Mouse (Mus musculus) embryonic facial prominence, embryonic 14.5 days (tissue): ENCODE measurements around the gene Snx12. TPM values are rescaled to one million over a fixed set of nuclear protein-coding genes. Genes with fewer than 3 reads are reported as not detected.
A peak's percentile ranks its signal among the peaks of the same experiment; 100 is the strongest.
"Not testable (repeated sequence)": the region's sequence is repeated elsewhere in the genome, so short reads cannot be mapped to it uniquely, and the experiment has no call there.

Experiments
- ATAC-seq: fragments of 200-750 bp; cut with Nextera tagmentation; 2 replicates; pipeline ENCODE4 v1.8.0; 2017; ENCODE audit warnings: low read depth, moderate number of reproducible peaks, moderate TSS enrichment
- DNase-seq: peaks from one replicate; pipeline ENCODE4 v3.0.0-alpha.2; 2015; ENCODE audit warnings: low spot score
- H3K27ac ChIP-seq: fragments of 300-500 bp; sonication (generic); replicated peaks from 2 replicates; pipeline ENCODE4 v1.5.1; 2014; ENCODE audit warnings: low read depth, mild to moderate bottlenecking, low read length, moderate library complexity
- H3K27me3 ChIP-seq: fragments of 300-500 bp; sonication (generic); replicated peaks from 2 replicates; pipeline ENCODE4 v1.6.1; 2014; ENCODE audit warnings: low read length; ENCODE audit not compliant: control insufficient read depth, insufficient read depth
- H3K36me3 ChIP-seq: fragments of 300-500 bp; sonication (generic); 2 replicates; pipeline ENCODE4 v1.6.1; 2014; ENCODE audit warnings: low read length, mixed read lengths; ENCODE audit not compliant: control insufficient read depth, insufficient read depth
- H3K4me1 ChIP-seq: fragments of 300-500 bp; sonication (generic); 2 replicates; pipeline ENCODE4 v1.6.1; 2014; ENCODE audit warnings: antibody characterized with exemption, low read length; ENCODE audit not compliant: control insufficient read depth, insufficient read depth
- H3K4me2 ChIP-seq: fragments of 300-500 bp; sonication (generic); 2 replicates; pipeline ENCODE4 v1.6.1; 2014; ENCODE audit warnings: low read depth, mild to moderate bottlenecking, low read length, moderate library complexity, mixed read lengths
- H3K4me3 ChIP-seq: fragments of 300-500 bp; sonication (generic); 2 replicates; pipeline ENCODE4 v1.5.1; 2014; ENCODE audit warnings: low read depth, mild to moderate bottlenecking, low read length
- H3K9ac ChIP-seq: fragments of 300-500 bp; sonication (generic); 2 replicates; pipeline ENCODE4 v1.6.1; 2014; ENCODE audit warnings: low read depth, mild to moderate bottlenecking, low read length, moderate library complexity, mixed read lengths
- H3K9me3 ChIP-seq: fragments of 300-500 bp; sonication (generic); 2 replicates; pipeline ENCODE4 v1.6.1; 2016; ENCODE audit warnings: low read length; ENCODE audit not compliant: control insufficient read depth
- WGBS: fragments of 180-500 bp; shearing (Covaris S2); extraction: QIAGEN DNeasy Blood & Tissue Kit; methylation state at CpG from one replicate; pipeline ENCODE4 v1.1.7; 2014; 5-methylcytosine and 5-hydroxymethylcytosine counted together
- polyA plus RNA-seq: library from polyadenylated mRNA; unstranded; fragments of >200 nt; fragmentation: Nextera tagmentation; extraction: Ambion mirVana; gene quantifications from 2 replicates; pipeline ENCODE4 v1.2.1, GENCODE M21; 2014

The Snx12 gene
- polyA plus RNA-seq, 1 experiment from 2014 or later, result 42.1 TPM

- no peaks in the 10 kb centered on the region for H3K4me1 ChIP-seq
- no peak overlapping the region for H3K27ac ChIP-seq
- no peaks in the 10 kb centered on the region for H3K9me3 ChIP-seq
- 43% methylated on average over 2 of the region's 2 CpGs for WGBS
- DNase-seq (peak; percentile 65), ATAC-seq (no peak)
- H3K4me3 ChIP-seq, result no peak overlapping the region
- H3K27me3 ChIP-seq, result no peaks in the 10 kb centered on the region
- H3K9ac ChIP-seq, result no peak overlapping the region
- no peak overlapping the region for H3K4me2 ChIP-seq
- no peaks in the 10 kb centered on the region for H3K36me3 ChIP-seq
Measured at GRCm38 (mm10) chrX:101126977-101127376, 95.4 kb downstream of the Snx12 start.

- Histone ChIP-seq H3K4me1 (no peaks in the 10 kb centered on the region), H3K27ac (no peak overlapping the region), H3K9me3 (no peaks in the 10 kb centered on the region), H3K36me3 (no peaks in the 10 kb centered on the region), H3K27me3 (no peaks in the 10 kb centered on the region), H3K4me2 (no peak overlapping the region), H3K9ac (no peak overlapping the region), H3K4me3 (no peak overlapping the region)
- DNase-seq, result no peak
- WGBS, result 71% methylated on average over 6 of the region's 7 CpGs
- ATAC-seq, result no peak
Measured at GRCm38 (mm10) chrX:101126474-101126955, 95.8 kb downstream of the Snx12 start.

GRCm38 (mm10) chrX:101120546-101120945 lies 101.8 kb downstream of the Snx12 start:
- DNase-seq (no peak), ATAC-seq (no peak)
- Histone ChIP-seq H3K9me3 (no peaks in the 10 kb centered on the region), H3K4me1 (no peaks in the 10 kb centered on the region), H3K4me2 (no peak overlapping the region), H3K9ac (no peak overlapping the region), H3K27me3 (no peaks in the 10 kb centered on the region), H3K36me3 (no peaks in the 10 kb centered on the region), H3K4me3 (no peak overlapping the region), H3K27ac (no peak overlapping the region)
- 43% methylated on average over 1 of the region's 1 CpGs for WGBS

- WGBS, result 36% methylated on average over 11 of the region's 11 CpGs
- Histone ChIP-seq H3K36me3 (no peaks in the 10 kb centered on the region), H3K9ac (no peak within 1 kb of the TSS), H3K4me3 (peak within 1 kb of the TSS; percentile 28), H3K27ac (no peak within 1 kb of the TSS), H3K4me1 (no peaks in the 10 kb centered on the region), H3K27me3 (peaks cover 21% of the 10 kb centered on the region; the same call in 1 of the 2 replicates), H3K4me2 (peak within 1 kb of the TSS; percentile 52), H3K9me3 (no peaks in the 10 kb centered on the region)
- ATAC-seq (no peak), DNase-seq (no peak)
Measured at GRCm38 (mm10) chrX:101085920-101086319, 136.4 kb downstream of the Snx12 start, which contains the start of gene Slc7a3. Gene Slc7a3 (minus strand): TSS chrX:101086020.

- WGBS, result 18% methylated on average over 4 of the region's 9 CpGs
- not testable (repeated sequence) for DNase-seq, ATAC-seq
Measured at GRCm38 (mm10) chrX:101085211-101085610, 137.2 kb downstream of the Snx12 start.

GRCm38 (mm10) chrX:101084192-101084591 lies 138.2 kb downstream of the Snx12 start:
- WGBS, result 55% methylated on average over 2 of the region's 2 CpGs
- DNase-seq (no peak), ATAC-seq (no peak)
- Histone ChIP-seq H3K27me3 (peaks cover 21% of the 10 kb centered on the region; the same call in 1 of the 2 replicates), H3K4me3 (no peak overlapping the region), H3K36me3 (no peaks in the 10 kb centered on the region), H3K4me1 (no peaks in the 10 kb centered on the region), H3K9ac (no peak overlapping the region), H3K4me2 (peak overlapping the region; percentile 52), H3K9me3 (no peaks in the 10 kb centered on the region), H3K27ac (no peak overlapping the region)

More at GRCm38 (mm10) chrX:101085211-101085610, 137.2 kb downstream of the Snx12 start:
- peaks cover 21% of the 10 kb centered on the region; the same call in 1 of the 2 replicates for H3K27me3 ChIP-seq
- H3K9me3 ChIP-seq, H3K9ac ChIP-seq, H3K36me3 ChIP-seq, H3K27ac ChIP-seq, H3K4me1 ChIP-seq: not testable (repeated sequence)
- H3K4me3 ChIP-seq, result peak overlapping the region; percentile 28
- H3K4me2 ChIP-seq, result peak overlapping the region; percentile 52

GRCm38 (mm10) chrX:101065245-101065644 lies 157.1 kb downstream of the Snx12 start:
- ATAC-seq (no peak), DNase-seq (no peak)
- H3K36me3 ChIP-seq, result no peaks in the 10 kb centered on the region
- 0 out of 2 replicates have a peak, but pooled peaks cover 2% of the 10 kb centered on the region for H3K27me3 ChIP-seq
- H3K9ac ChIP-seq, result no peak overlapping the region
- no peaks in the 10 kb centered on the region for H3K9me3 ChIP-seq
- no peak overlapping the region for H3K4me3 ChIP-seq
- no peak overlapping the region for H3K4me2 ChIP-seq
- H3K27ac ChIP-seq, result no peak overlapping the region
- no peaks in the 10 kb centered on the region for H3K4me1 ChIP-seq
- 67% methylated on average over 1 of the region's 1 CpGs for WGBS

- no peaks in the 10 kb centered on the region for H3K9me3 ChIP-seq
- H3K4me3 ChIP-seq, result no peak overlapping the region
- H3K27ac ChIP-seq, result no peak overlapping the region
- no peak overlapping the region for H3K4me2 ChIP-seq
- 0 out of 2 replicates have a peak, but pooled peaks cover 2% of the 10 kb centered on the region for H3K27me3 ChIP-seq
- no peaks in the 10 kb centered on the region for H3K4me1 ChIP-seq
- ATAC-seq (no peak), DNase-seq (peak; percentile 6)
- no peak overlapping the region for H3K9ac ChIP-seq
- no peaks in the 10 kb centered on the region for H3K36me3 ChIP-seq
- WGBS, result 50% methylated on average over 2 of the region's 2 CpGs
Measured at GRCm38 (mm10) chrX:101063503-101063902, 158.9 kb downstream of the Snx12 start.

- no peaks in the 10 kb centered on the region for H3K9me3 ChIP-seq
- DNase-seq, result no peak
- H3K36me3 ChIP-seq, result no peaks in the 10 kb centered on the region
- no peak within 1 kb of the TSS for H3K4me3 ChIP-seq
- no peaks in the 10 kb centered on the region for H3K4me1 ChIP-seq
- H3K27ac ChIP-seq, result no peak within 1 kb of the TSS
- no peak within 1 kb of the TSS for H3K4me2 ChIP-seq
- H3K27me3 ChIP-seq, result no peaks in the 10 kb centered on the region
- no peak for ATAC-seq
- 88% methylated on average over 31 of the region's 31 CpGs for WGBS
- no peak within 1 kb of the TSS for H3K9ac ChIP-seq
Measured at GRCm38 (mm10) chrX:101059541-101059940, 162.8 kb downstream of the Snx12 start, which contains the start of gene Tex11. Gene Tex11 (minus strand): TSS chrX:101059667.
